Mouse (Mus musculus) stomach, embryonic 16.5 days (tissue): ENCODE results near the gene Bhlhe41. TPM values are rescaled to one million over a fixed set of nuclear protein-coding genes. Genes with fewer than 3 reads are reported as not detected.
A peak's percentile ranks its signal among the peaks of the same experiment; 100 is the strongest.

ENCODE experiments used
- ATAC-seq: fragments of 200-750 bp; cut with Nextera tagmentation; 2 replicates; pipeline ENCODE4 v1.8.0; 2017; ENCODE audit warnings: moderate number of reproducible peaks, moderate TSS enrichment; ENCODE audit not compliant: insufficient read depth, low FRiP score
- H3K27ac ChIP-seq: fragments of 300-500 bp; sonication (generic); 2 replicates; pipeline ENCODE4 v1.5.1; 2014; ENCODE audit warnings: low read length
- H3K27me3 ChIP-seq: fragments of 300-500 bp; sonication (generic); 2 replicates; pipeline ENCODE4 v1.6.1; 2014; ENCODE audit warnings: low read length, control low read depth, mixed read lengths; ENCODE audit not compliant: control insufficient read depth, insufficient read depth
- H3K36me3 ChIP-seq: fragments of 300-500 bp; sonication (generic); 2 replicates; pipeline ENCODE4 v1.6.1; 2014; ENCODE audit warnings: low read length; ENCODE audit not compliant: control insufficient read depth, insufficient read depth
- H3K4me1 ChIP-seq: fragments of 300-500 bp; sonication (generic); 2 replicates; pipeline ENCODE4 v1.6.1; 2014; ENCODE audit warnings: low read length, control low read depth, mixed read lengths; ENCODE audit not compliant: control insufficient read depth, insufficient read depth
- H3K4me2 ChIP-seq: fragments of 300-500 bp; sonication (generic); 2 replicates; pipeline ENCODE4 v1.6.1; 2014; ENCODE audit warnings: low read depth, low read length, mixed read lengths
- H3K4me3 ChIP-seq: fragments of 300-500 bp; sonication (generic); replicated peaks from 2 replicates; pipeline ENCODE4 v1.5.1; 2014; ENCODE audit warnings: mild to moderate bottlenecking, low read length
- H3K9ac ChIP-seq: fragments of 300-500 bp; sonication (generic); 2 replicates; pipeline ENCODE4 v1.6.1; 2014; ENCODE audit warnings: low read length
- H3K9me3 ChIP-seq: fragments of 300-500 bp; sonication (generic); replicated peaks from 2 replicates; pipeline ENCODE4 v1.6.1; 2016; ENCODE audit warnings: low read length, control low read depth; ENCODE audit not compliant: control insufficient read depth
- WGBS: fragments of 180-500 bp; shearing (Covaris S2); extraction: QIAGEN DNeasy Blood & Tissue Kit; methylation state at CpG from one replicate; pipeline ENCODE4 v1.1.7; 2014; 5-methylcytosine and 5-hydroxymethylcytosine counted together
- polyA plus RNA-seq: library from polyadenylated mRNA; unstranded; fragments of >200 nt; fragmentation: Nextera tagmentation; extraction: Ambion mirVana; gene quantifications from 2 replicates; pipeline ENCODE4 v1.2.1, GENCODE M21; 2015

The Bhlhe41 gene
- polyA plus RNA-seq, 1 experiment from 2014 or later = 2.0 TPM

DNA sequence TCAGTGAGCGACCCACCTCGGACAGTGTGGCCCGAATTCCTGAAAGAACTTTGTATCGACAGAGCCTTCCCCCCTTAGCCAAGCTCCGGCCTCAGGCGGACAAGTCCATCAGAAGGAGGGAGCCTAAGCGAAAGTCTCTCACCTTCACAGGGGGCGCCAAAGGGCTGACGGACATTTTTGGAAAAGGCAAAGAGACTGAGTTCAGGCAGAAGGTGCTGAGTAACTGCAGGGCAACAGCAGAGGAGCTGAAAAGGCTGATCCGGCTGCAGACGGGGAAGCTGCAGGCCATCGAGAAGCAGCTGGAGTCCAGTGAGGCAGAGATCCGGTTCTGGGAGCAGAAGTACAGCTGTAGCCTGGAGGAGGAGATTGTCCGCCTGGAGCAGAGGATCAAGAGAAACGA lies 50.2 kb downstream of the Bhlhe41 start:
- 0 out of 2 replicates have a peak, but pooled peaks cover 4% of the 10 kb centered on the region for H3K4me1 ChIP-seq
- no peaks in the 10 kb centered on the region for H3K9me3 ChIP-seq
- no peaks in the 10 kb centered on the region for H3K27me3 ChIP-seq
- 40% methylated on average over 15 of the region's 15 CpGs for WGBS
- H3K36me3 ChIP-seq = 0 out of 2 replicates have a peak, but pooled peaks cover 3% of the 10 kb centered on the region
- H3K4me3 ChIP-seq = no peak overlapping the region
- ATAC-seq = no peak
- no peak overlapping the region for H3K4me2 ChIP-seq
- 0 out of 2 replicates have a peak overlapping the region, but pooled peaks have one; percentile 5 for H3K9ac ChIP-seq
- no peak overlapping the region for H3K27ac ChIP-seq

DNA sequence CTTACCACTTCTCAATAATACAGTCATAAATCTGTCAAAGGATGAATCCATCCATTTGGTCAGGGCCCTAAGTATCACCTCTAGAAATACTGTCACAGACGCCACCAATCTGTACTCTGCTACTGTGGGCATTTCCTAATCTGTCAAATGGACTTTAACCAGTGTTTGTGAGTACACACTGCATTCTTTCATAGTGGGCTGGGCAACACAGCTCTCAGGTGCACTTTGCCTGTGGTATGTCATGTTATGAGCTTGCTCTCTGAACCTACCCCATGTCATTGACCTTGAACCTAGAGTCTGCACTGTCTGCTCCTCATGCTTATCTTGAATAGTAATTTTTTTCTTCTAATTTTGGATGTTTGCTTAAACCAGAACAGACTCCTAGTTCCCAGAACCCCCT lies 54.2 kb downstream of the Bhlhe41 start:
- Histone ChIP-seq H3K4me1 (0 out of 2 replicates have a peak, but pooled peaks cover 4% of the 10 kb centered on the region), H3K4me3 (no peak overlapping the region), H3K9me3 (no peaks in the 10 kb centered on the region), H3K9ac (no peak overlapping the region), H3K27me3 (no peaks in the 10 kb centered on the region), H3K4me2 (no peak overlapping the region), H3K36me3 (no peaks in the 10 kb centered on the region), H3K27ac (no peak overlapping the region)
- ATAC-seq = no peak
- 69% methylated on average over 1 of the region's 1 CpGs for WGBS

DNA sequence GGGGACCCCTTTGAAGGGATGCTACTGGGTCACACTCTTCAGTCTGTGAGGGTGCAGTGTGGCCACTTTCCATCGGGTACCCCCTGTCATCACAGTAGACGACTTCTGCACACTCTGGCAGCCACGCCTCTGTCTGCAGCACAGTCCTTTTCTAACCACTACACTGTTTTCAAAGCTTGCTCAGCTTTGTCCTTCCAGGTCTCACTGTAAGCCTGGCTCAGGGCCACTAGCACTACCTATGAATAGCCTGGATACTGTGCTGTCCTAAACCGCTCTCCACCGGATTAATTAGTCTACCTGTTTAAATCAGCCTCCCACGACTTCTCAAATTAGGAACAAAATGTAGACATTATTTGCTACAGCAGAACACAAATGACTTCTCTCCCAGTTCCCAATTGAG lies 55.3 kb downstream of the Bhlhe41 start:
- Histone ChIP-seq H3K4me2 (no peak overlapping the region), H3K4me1 (no peaks in the 10 kb centered on the region), H3K27ac (no peak overlapping the region), H3K36me3 (no peaks in the 10 kb centered on the region), H3K4me3 (no peak overlapping the region), H3K9ac (no peak overlapping the region), H3K9me3 (no peaks in the 10 kb centered on the region), H3K27me3 (no peaks in the 10 kb centered on the region)
- no peak for ATAC-seq
- WGBS = 85% methylated on average over 6 of the region's 6 CpGs

DNA sequence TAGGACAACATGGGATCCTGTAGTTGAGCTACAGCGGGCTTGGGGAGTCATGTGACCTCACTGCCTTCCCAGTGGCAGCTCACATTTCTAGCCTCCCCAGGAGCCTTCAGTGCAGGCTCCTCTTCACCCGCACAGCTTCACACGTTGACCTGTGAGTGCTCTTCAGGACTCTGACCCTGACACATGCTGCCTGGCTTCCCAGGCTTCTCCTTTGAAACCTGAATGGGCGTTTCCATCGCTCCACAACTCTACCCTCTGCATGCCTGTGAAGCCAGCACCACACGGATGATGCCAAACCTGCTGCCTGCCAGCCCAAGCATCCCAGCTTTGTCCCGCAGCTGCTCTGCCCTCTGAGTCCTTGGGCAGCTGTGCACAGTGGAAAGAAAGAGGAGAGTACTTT lies 55.8 kb downstream of the Bhlhe41 start:
- Histone ChIP-seq H3K27ac (no peak overlapping the region), H3K9me3 (no peaks in the 10 kb centered on the region), H3K27me3 (no peaks in the 10 kb centered on the region), H3K36me3 (no peaks in the 10 kb centered on the region), H3K4me2 (no peak overlapping the region), H3K4me3 (no peak overlapping the region), H3K9ac (no peak overlapping the region), H3K4me1 (no peaks in the 10 kb centered on the region)
- ATAC-seq = no peak
- WGBS = 78% methylated on average over 7 of the region's 7 CpGs

Other genes with a start within 250 kb of the Bhlhe41 start
- gene Tuba3b, start 249.8 kb downstream of the Bhlhe41 start, polyA plus RNA-seq = not detected in 2 replicates
- 4.9 and 5.7 TPM in 2 replicates for gene Rassf8, start 118.8 kb downstream of the Bhlhe41 start, polyA plus RNA-seq
- gene Sspn, start 66.1 kb upstream of the Bhlhe41 start, polyA plus RNA-seq = 15.5 and 17.5 TPM in 2 replicates